Mouse (Mus musculus) cerebellum, adult (tissue): ENCODE results near the gene Zfp54.
"Not testable (repeated sequence)": the region's sequence is repeated elsewhere in the genome, so short reads cannot be mapped to it uniquely, and the experiment has no call there.

ENCODE experiments used
- ATAC-seq: cut with Nextera tagmentation; 2 replicates; pipeline ENCODE4 v1.9.2; 2017; ENCODE audit warnings: mild to moderate bottlenecking, moderate library complexity, mixed read lengths; ENCODE audit not compliant: insufficient number of reproducible peaks, low FRiP score, low TSS enrichment

Zfp54 gene

DNA sequence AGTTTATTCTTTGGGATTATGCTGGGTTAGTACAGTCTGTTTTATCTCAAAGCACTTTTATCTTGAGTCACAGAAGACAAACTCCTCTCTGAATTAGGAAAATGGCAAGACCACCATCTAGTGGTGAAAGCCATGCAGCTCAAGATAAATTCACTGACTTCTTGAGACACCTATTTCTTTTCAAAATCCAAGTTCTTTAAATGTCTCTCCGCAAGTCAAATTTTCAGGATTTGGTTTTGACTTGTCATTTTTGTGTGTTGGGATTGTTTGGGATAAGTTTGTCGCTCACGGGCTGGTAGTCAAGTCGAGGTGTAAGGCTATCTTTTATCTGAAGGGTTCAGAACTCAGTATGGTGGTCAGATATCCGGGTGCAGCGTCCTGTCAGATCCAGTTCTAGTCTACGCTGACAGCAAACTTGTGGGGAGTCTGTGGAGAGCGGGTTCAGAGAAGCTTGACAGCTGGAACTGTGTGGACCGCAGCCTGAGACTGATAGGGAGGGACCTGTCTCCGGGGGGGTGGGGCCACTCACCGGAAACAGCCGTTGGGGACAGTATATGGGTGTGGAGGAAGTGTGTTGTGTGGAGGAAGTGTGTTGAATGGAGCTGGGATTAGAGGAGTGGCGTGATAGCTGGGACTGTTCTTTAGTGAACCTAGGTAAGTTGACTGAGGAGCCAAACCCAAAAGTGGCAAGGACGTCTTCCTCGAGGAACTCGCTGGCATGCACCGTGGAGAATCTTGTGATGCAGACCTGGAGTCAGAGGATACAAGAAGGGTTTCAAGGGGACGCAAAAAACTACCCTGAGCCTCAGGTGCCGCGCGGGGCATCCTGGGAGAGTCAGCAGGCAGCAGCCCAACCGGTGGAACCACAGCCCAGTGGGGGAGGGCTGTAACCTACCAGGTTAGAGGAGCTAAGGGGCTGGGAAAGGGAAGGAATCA, at the start of gene Zfp54:
Gene Zfp54 (plus strand): TSS at position 564 of the 936 bp plus-strand sequence.
- peak; percentile 74 for ATAC-seq

DNA sequence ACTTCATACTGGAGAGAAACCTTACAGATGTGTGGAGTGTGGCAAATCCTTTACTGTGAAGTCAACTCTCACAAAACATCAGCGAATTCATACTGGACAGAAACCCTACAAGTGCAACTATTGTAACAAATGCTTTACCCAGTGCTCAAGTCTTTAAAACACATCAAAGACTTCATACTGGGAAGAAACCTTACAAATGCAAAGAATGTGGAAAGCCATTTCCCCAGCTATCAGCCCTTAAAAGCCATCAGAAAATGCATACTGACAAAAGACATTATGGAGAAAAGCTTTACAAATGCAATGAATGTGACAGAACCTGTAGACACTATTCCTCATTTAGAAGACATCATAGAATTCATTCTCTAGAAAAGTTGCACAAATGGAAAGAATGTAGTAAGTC, 47.7 kb upstream of the Zfp54 start:
- no peak for ATAC-seq

DNA sequence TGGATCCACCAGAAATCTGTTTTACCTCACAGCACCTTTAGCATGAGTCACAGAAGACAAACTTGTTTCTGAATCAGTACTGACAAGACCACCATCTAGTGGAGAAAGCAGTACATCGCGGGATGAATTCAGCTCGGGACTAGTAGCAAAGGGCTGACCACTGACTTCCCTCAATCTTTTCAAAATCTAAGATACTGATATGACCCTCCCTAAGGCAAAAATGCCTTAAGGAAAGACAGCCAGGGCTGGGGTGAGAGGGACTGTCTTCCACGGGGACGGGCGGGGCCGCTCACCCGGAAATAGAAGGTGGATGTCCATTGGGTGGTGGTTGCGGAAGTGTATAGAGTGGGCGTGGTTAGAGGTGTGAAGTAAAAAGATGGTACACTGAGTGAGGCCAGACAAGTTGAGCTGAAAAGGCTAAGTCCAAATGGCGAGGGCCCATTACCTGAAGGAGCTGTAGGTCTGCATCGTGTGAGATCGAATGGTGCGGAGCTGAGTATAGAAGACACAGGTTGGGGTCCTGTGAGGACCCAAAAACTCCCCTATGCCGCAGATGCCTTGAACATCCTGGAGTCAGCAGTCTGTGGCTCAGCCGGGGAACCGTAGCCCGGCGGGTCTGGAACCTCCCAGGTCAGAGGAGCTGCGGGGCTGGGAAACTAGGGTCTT, 39.5 kb upstream of the Zfp54 start, which contains the start of gene Zfp677:
Gene Zfp677 (plus strand): TSS at position 358 of the 666 bp plus-strand sequence.
- peak; percentile 95 for ATAC-seq

DNA sequence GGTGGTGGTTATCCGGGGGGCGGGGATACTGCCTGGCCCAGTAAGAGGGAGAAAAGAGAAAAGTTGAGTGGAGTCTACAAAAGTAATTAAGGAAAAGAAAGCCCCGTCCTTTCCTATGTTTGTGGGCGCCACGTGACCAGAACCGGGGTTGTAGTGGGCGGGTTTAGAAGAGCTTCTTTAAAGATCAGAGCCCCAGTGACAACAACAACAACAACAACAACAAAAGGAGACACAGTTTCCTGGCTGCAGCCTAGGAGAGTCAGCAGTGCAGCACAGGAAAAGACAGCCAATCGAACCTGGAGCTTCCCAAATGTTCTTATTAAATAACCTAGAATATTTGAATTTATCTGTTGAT, 39.0 kb upstream of the Zfp54 start:
- no peak for ATAC-seq

DNA sequence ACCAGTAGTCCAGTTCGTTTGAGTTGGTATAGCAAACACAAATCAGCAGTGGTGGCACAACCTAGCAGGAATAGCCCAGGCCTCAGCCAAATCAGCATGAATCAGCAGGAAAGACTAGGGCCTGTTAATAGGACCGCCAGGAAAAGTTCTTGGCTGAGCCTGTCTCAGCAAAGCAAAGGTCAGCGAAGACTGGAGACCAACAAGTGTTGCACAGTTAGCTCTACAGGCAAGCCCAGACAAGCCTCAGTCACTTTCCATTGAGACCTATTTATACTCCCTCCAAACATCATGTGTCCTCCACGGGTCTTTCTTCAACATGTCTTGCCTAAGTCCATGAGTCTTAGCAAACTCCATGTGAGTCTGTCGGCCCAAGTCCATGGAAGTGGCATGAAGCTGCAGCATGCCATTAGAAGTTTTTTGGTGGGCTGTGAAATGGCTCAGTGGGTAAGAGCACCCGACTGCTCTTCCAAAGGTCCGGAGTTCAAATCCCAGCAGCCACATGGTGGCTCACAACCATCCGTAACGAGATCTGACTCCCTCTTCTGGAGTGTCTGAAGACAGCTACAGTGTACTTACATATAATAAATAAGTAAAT, 15.9 kb downstream of the Zfp54 start:
- ATAC-seq: not testable (repeated sequence)

DNA sequence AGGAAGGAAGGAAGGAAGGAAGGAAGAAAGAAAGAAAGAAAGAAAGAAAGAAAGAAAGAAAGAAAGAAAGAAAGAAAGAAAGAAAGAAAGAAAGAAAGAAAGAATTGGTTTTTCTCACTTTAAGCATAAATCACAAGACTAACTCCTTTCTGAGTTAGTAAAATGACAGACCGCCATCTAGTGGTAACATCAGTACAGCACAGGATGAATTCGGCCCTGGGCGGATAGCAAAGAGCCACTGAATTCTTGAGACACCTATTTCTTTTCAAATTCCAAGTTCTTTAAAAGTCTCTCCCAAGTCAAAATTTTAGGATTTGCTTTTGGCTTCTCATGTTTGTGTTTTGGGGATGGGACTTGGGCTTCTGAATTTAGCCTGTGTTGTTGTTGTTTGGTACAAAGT, 26.6 kb downstream of the Zfp54 start:
- ATAC-seq: peak; percentile 79

DNA sequence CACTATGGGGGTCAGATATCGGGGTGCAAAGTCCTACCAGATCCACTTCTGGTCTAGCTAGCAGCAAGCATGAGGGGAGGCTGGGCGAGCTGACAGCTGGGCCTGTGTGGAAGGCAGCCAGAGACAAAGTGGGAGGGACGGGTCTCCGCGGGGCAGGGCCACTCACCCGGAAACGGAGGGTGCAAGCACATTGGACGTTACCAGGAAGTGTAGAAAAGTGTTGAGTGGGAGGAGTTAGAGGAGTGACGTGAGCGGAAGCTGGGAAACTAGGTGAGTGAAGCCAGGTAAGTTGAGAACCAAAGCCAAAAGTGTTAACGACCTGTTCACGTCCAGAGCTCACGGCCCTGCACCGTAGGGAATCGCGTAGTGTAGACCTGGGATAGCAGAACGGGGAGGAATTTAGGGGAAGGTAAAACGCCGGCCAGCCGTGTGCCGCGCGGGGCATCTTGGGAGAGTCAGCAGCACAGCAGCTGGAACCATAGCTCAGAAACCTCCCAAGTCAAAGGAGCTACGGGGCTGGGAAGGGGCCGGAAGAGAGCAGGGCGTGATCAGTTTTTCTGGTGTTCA, 27.2 kb downstream of the Zfp54 start, which contains the start of gene Zfp51:
Gene Zfp51 (plus strand): TSS at position 237 of the 567 bp plus-strand sequence.
- ATAC-seq: peak; percentile 98

DNA sequence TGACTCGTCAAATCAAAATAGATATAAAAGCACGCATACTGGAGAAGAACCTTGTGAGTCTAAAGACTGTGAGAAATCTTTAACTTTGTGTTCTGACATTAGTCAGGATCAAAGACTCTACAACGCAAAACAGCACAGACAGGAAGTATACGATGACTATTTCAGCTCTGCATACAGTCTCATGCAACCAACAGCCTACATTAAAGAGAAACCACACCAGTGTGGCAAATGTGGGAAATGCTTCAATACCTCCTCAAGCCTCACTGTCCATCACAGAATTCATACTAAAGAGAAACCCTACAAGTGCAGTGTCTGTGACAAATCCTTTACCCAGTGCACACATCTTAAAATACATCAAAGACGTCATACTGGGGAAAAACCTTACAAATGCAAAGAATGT, 40.5 kb downstream of the Zfp54 start:
- no peak for ATAC-seq

DNA sequence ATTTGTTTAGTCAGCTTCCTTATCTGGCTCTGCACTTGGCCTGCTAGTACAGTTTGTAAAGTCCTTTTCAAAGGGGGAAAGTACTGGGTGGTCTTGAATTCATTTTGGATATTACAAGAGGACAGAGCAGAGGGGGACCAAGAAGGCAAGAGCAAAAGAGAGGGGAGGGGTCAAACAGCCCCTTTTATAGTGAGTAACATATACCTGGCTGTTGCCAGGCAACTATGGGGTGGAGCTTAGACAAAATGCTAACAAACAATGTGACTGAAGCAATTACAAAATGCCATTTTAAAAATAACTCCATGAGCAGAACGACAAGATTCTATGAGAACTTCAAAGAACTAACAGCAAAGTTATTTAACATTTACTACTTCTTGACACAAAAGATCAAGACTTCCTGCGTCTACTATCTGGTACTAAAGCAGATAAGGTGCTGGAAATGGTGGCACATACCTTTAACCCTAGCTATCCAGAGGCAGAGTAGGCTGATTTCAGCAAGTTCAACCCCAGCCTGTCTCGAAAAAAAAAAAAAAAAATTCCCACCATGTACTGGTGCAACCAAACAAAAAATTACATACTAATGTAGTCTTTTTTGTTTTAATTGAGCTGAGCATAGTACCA, 49.1 kb downstream of the Zfp54 start:
- ATAC-seq: no peak

DNA sequence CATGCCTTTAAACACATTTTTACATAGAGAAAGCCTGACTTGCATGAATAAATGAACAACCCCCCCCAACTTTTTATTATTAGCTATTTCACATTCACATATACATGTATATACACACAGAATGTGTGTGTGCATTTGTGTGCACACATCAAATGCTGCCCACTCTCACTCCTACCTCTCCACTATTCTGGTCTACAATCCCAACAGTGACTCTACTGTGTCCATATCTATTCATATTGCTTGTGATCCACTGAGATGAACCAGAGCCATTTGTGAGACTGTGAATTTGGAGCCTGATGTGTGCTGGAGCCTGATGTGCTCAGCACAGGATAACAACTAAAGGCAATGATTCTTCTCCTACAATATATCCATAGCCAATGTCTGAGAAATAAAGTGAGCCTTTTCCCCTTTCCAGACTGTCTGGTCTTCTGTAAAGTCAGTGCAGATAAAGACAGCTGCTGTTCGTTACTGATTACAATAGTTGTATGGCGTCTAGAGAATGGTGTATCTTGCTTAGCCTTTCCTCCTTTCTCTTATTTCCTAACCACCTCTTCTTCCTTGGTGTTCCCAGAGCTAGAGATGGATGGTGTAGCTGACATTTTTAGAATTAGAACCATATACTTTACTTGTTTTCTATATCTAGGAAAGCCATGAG, 49.8 kb downstream of the Zfp54 start:
- no peak for ATAC-seq

DNA sequence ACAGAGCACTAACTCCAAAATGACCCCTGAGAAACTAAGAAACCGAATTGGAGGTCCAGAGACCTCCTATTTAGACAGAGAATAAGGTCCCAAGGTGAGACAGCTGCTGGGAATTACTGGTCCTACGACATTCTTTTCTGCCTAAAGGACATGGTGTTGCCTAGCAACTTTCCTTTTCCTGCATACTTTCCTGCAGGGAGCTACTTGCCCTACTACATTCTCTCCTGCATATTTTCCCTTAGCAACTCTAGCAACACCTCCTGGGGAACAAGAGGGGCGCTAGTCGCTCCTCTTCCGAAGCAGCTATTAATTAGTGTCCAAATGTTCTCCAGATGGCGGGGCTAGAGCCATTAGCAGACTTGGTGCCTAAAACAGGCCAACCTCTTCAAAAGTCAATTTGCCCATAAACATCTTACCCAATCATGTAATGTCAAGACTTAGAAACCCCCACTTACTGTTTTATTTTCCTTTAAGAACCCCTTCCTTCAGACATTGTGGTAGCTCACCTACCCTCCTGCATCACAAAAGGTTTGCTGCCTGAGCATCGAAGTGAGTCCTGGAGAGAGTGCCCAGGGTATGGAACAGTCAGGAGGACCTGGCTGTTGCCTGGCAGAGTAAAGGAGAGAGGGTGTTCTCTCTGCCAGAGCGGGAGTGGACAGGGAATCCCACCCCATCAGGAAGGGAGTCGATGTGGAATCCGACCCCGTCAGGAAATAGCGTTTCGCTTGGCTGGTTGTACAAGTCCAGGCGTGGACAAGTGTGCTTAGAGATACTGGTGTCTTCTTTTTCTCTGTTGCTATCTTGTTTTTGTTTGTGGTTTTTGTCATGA, 50.5 kb downstream of the Zfp54 start:
- ATAC-seq: no peak

DNA sequence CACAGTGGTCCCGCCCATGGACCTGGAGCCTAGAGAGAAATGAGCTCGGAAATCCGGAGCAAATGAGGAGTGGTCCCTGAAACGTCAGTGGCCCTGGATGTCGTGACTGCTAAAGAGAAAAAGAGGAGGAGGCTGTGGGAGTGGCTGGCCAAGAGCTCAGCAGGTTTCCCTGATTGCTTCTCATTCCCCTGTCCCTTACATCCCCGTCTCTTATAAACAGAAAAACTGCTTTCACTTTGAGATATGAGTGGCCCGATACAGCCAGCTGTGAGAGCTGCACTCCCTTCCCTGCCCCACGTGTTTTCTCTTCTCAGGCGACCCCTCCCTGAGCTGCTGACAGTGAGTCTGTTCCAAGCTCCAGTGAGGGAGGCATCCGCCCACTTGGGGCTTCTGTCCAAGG, 51.7 kb downstream of the Zfp54 start:
- ATAC-seq: not testable (repeated sequence)

DNA sequence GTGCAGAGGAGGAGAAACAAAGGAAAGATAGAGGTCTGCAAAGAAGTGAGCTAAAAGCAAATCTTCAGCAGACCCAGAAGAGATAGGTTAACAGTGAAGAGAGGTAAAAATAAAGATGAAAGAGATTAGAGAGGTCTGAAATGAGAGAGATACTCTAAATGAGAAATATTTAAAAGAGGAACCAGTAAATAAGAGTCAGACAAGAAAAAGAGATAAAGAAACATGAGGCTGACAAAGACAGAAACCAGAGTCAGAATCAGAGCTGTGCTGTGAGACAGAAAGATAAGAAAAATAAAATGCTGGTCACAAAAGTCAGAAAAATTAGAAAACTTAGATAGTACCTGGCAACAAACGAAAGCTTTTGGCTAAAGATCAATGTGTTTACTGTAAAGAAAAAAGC, 52.3 kb downstream of the Zfp54 start:
- ATAC-seq: not testable (repeated sequence)

DNA sequence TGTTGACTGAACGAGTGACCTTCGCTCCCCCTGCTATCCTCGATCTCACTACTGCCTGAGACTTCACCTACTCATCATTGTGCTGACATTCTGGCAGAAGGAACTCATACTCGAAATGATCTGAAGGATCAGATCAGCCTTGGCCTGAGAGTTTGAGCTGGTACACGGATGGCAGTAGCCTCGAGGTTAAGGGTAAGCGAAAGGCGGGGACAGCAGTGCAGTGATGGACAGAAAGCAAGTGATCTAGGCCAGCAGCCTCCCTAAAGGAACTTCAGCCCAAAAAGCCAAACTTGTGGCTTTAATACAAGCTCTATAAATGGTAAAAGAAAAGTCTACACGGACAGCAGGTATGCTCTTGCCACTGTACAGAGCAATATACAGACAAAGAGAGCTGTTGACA, 53.3 kb downstream of the Zfp54 start:
- not testable (repeated sequence) for ATAC-seq

DNA sequence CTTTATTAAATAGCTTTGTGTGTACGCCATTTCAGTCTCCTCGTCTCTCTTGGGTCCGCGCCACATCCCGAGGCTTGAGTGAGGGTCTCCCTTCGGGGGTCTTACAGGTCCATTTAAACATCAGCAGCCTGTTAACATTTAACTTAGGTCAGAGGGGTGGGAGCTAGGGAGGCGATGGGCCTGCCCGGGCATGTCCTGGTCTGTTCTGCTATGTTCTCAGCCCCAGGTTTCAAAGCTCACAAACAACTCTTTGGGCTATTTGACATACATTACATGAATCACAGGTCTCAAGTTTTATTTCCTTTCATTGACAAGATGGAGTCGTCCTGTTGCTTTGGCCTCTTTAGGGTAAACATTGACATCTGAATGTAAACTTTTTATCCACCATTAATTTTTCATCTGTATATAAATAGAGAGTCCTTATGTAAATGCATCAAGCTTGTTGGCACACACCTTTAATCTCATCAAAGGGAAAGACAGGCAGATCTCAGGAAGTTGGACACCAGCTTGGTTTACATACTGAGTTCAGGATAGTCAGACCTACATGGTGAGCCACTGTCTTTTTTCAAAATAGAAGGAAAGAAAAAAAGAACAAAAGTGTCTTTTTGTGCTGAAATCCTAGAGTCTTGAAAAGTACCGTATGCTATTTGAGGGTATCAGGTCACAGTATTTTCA, 55.2 kb downstream of the Zfp54 start:
- not testable (repeated sequence) for ATAC-seq
